23 mouse cellular contexts compared by ENCODE assay signal in the genomic region with DNA sequence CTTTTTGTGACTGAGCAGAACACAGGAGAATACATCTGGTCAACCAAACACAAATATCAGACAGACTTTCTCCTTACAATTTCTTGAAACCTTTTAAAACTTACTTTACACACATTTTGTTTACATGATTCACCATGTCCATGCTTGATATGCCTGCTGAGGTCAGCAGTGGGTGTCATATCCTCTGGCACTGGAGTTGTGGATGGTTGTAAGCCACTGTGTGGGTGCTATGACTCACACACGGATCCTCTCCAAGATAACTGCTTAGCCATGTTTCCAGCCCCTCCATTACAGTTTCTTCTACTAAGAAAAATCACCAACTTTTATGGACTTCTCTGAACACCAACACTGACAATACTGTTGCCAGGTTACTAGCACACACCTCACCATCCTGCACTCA. TPM values are rescaled to one million over a fixed set of nuclear protein-coding genes. Genes with fewer than 3 reads are reported as not detected.
DNase-seq lines count a peak whose midpoint lies in the region; ATAC-seq and TF ChIP-seq lines count a peak whose summit lies in the region.
"Had no signal": no experiment of that assay in that cellular context is flagged by ENCODE, and none has a peak within 500 bp of the region (broad histone marks: within the 10 kb centered on the region; RNA-seq: fewer than 3 reads in every experiment).

No protein-coding gene starts in this region.

- H3K27ac ChIP-seq in heart, embryonic 12.5 days (ENCODE audit: poor library complexity, severe bottlenecking) = peak overlapping the region; percentile 45; the same call in 1 of the 2 replicates
- 0 out of 2 replicates have a peak overlapping the region, but pooled peaks have one; percentile 9 for H3K27ac ChIP-seq in kidney, postnatal 0 days
- H3K27ac ChIP-seq: embryonic facial prominence, embryonic 13.5 days; forebrain, embryonic 10.5 days; hindbrain, embryonic 12.5 days; left cerebral cortex, adult 2 months; limb, embryonic 12.5 days; liver, embryonic 14.5 days; midbrain, embryonic 15.5 days had no signal

- H3K27me3 ChIP-seq in heart, embryonic 12.5 days (replicated peaks) = no peaks in the 10 kb centered on the region
- H3K27me3 ChIP-seq in kidney, postnatal 0 days (ENCODE audit: insufficient read depth, low read length) = no peaks in the 10 kb centered on the region
- H3K27me3 ChIP-seq: embryonic facial prominence, embryonic 13.5 days; hindbrain, embryonic 12.5 days; limb, embryonic 12.5 days; midbrain, embryonic 15.5 days had no signal

- H3K4me1 ChIP-seq in heart, embryonic 12.5 days (replicated peaks) = peaks cover 84% of the 10 kb centered on the region
- peaks cover 13% of the 10 kb centered on the region for H3K4me1 ChIP-seq in kidney, postnatal 0 days (replicated peaks; ENCODE audit: insufficient read depth, low read length)
- H3K4me1 ChIP-seq: midbrain, embryonic 15.5 days had no signal

- no peak for DNase-seq in heart, postnatal 14 days
- no peak for DNase-seq in kidney, postnatal 0 days (ENCODE audit: low spot score)
- no peak for DNase-seq in kidney, postnatal 25 days
- DNase-seq in CD4-positive helper T cell, adult 2 months (ENCODE audit: low read depth, low spot score) = peak; percentile 38
- DNase-seq in fat pad, adult 2 months (ENCODE audit: extremely low read depth, low read depth, low spot score) = peak; percentile 45
- DNase-seq in urinary bladder, postnatal 10 days (ENCODE audit: low spot score) = no peak
- DNase-seq: cerebellum, adult 9-10 months; gastrocnemius, postnatal 14 days; kidney, postnatal 14 days; retina, postnatal 1 day; thymus, adult 2 months had no signal

- H3K36me3 ChIP-seq in heart, embryonic 12.5 days = no peaks in the 10 kb centered on the region
- H3K36me3 ChIP-seq in kidney, postnatal 0 days (ENCODE audit: insufficient read depth, low read length) = 0 out of 2 replicates have a peak, but pooled peaks cover 3% of the 10 kb centered on the region
- H3K36me3 ChIP-seq: embryonic facial prominence, embryonic 13.5 days; forebrain, embryonic 10.5 days; hindbrain, embryonic 12.5 days; midbrain, embryonic 15.5 days had no signal

- no peak for ATAC-seq in heart, embryonic 12.5 days (ENCODE audit: insufficient number of reproducible peaks, low FRiP score)
- ATAC-seq in kidney, postnatal 0 days (replicated peaks; ENCODE audit: low FRiP score, low read depth) = no peak
- ATAC-seq in granulocyte monocyte progenitor cell, adult 5-6 weeks (replicated peaks; ENCODE audit: poor library complexity, severe bottlenecking) = no peak
- ATAC-seq: activated CD4-positive, CD25-positive, alpha-beta regulatory T cell, adult 4 months; inflammation-experienced regulatory T-cells, adult 6 months; lung, postnatal 0 days; midbrain, embryonic 15.5 days had no signal

- WGBS in heart, embryonic 12.5 days = 85% methylated on average over 1 of the region's 1 CpGs
- WGBS in kidney, postnatal 0 days = 90% methylated on average over 1 of the region's 1 CpGs

- no peak overlapping the region for H3K4me3 ChIP-seq in heart, embryonic 12.5 days
- no peak overlapping the region for H3K4me3 ChIP-seq in kidney, postnatal 0 days (replicated peaks; ENCODE audit: low read depth, low read length)
- H3K4me3 ChIP-seq: embryonic facial prominence, embryonic 13.5 days; forebrain, embryonic 10.5 days; hindbrain, embryonic 12.5 days; left cerebral cortex, adult 2 months; limb, embryonic 12.5 days; midbrain, embryonic 15.5 days had no signal

- H3K9ac ChIP-seq in heart, embryonic 12.5 days = no peak overlapping the region
- no peak overlapping the region for H3K9ac ChIP-seq in kidney, postnatal 0 days (ENCODE audit: low read depth, low read length)
- H3K9ac ChIP-seq: embryonic facial prominence, embryonic 13.5 days; hindbrain, embryonic 12.5 days; limb, embryonic 12.5 days; liver, embryonic 14.5 days; midbrain, embryonic 15.5 days had no signal

- H3K9me3 ChIP-seq in heart, embryonic 12.5 days (replicated peaks) = no peaks in the 10 kb centered on the region
- H3K9me3 ChIP-seq in kidney, postnatal 0 days (replicated peaks; ENCODE audit: low read length) = no peaks in the 10 kb centered on the region
- H3K9me3 ChIP-seq: embryonic facial prominence, embryonic 13.5 days; forebrain, embryonic 10.5 days; hindbrain, embryonic 12.5 days; limb, embryonic 12.5 days; midbrain, embryonic 15.5 days had no signal

- TF ChIP-seq CTCF in kidney, postnatal 0 days (IDR thresholded peaks at IDR 0.05; ENCODE audit: low read depth) = no peak

- H3K4me2 ChIP-seq in heart, embryonic 12.5 days = no peak overlapping the region
- H3K4me2 ChIP-seq in kidney, postnatal 0 days (ENCODE audit: low read length) = no peak overlapping the region
- H3K4me2 ChIP-seq: embryonic facial prominence, embryonic 13.5 days; hindbrain, embryonic 12.5 days; limb, embryonic 12.5 days; midbrain, embryonic 15.5 days had no signal

- intact Hi-C loops in heart, postnatal 14 days (cut with DNase I) = no loop called here

RNA-seq across cellular contexts. Expression of a gene that starts 15.5 kb away (rescaled TPM):
- 47.9 and 48.8 TPM in 2 replicates for polyA plus RNA-seq in heart, embryonic 12.5 days (2016; fragmentation: Nextera tagmentation; extraction: Ambion mirVana)
- 10 to 100 TPM; 67.5 to 78.8 TPM for total RNA-seq in heart, postnatal 14 days (2021)
- 96.6 and 97.0 TPM in 2 replicates for polyA plus RNA-seq in kidney, postnatal 0 days (2015; fragmentation: Nextera tagmentation; extraction: Ambion mirVana)
- total RNA-seq in granulocyte monocyte progenitor cell, adult 5-6 weeks (2014; fragmentation: Nextera tagmentation) = 80.1 and 90.3 TPM in 2 replicates
- 55.3 and 68.7 TPM in 2 replicates for total RNA-seq in granulocyte monocyte progenitor cell, adult 5-6 weeks (2017)

RNA-seq across cellular contexts. Expression of a gene that starts 29.8 kb away (rescaled TPM):
- polyA plus RNA-seq in heart, embryonic 12.5 days (2016; fragmentation: Nextera tagmentation; extraction: Ambion mirVana) = 221 and 233 TPM in 2 replicates
- 100 to 1,000 TPM; 192 to 229 TPM for total RNA-seq in heart, postnatal 14 days (2021)
- 240 and 270 TPM in 2 replicates for polyA plus RNA-seq in kidney, postnatal 0 days (2015; fragmentation: Nextera tagmentation; extraction: Ambion mirVana)
- 734 and 909 TPM in 2 replicates for total RNA-seq in granulocyte monocyte progenitor cell, adult 5-6 weeks (2014; fragmentation: Nextera tagmentation)
- 363 and 370 TPM in 2 replicates for total RNA-seq in granulocyte monocyte progenitor cell, adult 5-6 weeks (2017)

Comparison
In these comparisons a context has a peak if more than half of its experiments do, and no peak if none do; other contexts are left out.
1. DNase-seq: peak in CD4-positive helper T cell, adult 2 months (single experiment) and fat pad, adult 2 months (single experiment); none in heart, postnatal 14 days (0 of 2), kidney, postnatal 0 days (single experiment), kidney, postnatal 25 days (0 of 2) and urinary bladder, postnatal 10 days (single experiment).